Mouse (Mus musculus): Measurements from ENCODE around the gene Mgat1. TPM values are rescaled to one million over a fixed set of nuclear protein-coding genes. Genes with fewer than 3 reads are reported as not detected.
"Not testable (repeated sequence)": the region's sequence is repeated elsewhere in the genome, so short reads cannot be mapped to it uniquely, and the experiment has no call there.

Gene Mgat1
- total RNA-seq, 1 experiment from 2014 or later, result 50.9 TPM

DNA sequence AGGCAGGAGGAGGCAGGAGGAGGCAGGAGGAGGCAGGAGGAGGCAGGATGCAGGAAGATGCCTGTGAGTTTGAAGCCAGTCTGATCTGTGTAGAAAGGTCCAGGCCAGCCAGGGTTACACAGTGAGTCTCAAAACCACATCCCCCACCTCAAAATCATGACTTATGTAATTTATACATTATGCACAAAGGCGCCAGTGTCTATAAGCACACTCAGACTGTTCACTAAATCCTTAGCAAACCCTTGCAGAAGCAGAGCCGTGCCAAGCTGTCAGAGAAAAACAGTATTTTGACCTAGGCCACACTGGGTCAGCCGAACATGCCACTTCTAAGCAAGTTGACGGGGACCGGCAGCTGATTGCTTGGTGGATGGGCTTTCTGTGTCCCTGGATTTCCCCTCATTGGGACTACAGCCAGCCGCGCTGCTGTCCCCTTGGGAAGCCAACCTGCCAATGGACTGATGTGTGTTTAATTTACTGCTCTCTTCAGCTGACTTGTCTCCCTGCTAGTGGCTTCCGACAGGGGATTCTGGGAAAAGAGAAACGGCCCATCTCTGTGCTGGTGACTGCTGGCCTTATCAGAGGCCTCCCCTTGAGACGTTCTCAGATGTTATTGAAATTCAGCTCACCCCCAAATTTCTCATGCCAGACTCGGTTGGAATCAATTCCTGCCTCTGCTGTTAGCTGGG, 30.0 kb downstream of the Mgat1 start:
- no peak for ATAC-seq (replicated peaks in 1 of 2; ENCODE audit: insufficient read depth in 1 of 2, low FRiP score in 2 of 2, low TSS enrichment in 1 of 2, low read depth in 1 of 2, poor library complexity in 2 of 2, severe bottlenecking in 2 of 2)

DNA sequence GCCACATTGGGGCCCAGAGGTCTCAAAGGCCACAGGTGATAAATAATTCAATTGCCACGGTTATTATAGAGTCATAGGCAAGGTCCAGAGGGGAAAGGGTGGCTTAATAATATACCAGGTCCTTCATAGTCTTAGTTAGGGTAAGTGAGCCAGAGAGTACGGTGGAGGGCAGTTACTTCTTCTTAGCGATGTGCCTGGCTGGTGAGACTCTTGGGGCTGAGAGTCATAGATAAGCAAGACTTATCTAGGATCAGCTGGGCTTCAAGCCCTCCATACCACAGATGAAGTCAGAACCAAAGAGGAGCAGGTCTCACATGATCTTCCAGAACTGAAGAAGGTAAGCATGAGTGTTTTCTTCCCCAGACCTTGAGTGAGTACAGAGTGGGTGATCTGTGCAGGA, 34.2 kb downstream of the Mgat1 start, which contains the start of gene Olfr1393:
TSS of gene Olfr1393 (plus strand) at position 83 of the 400 bp plus-strand sequence.
- no peak for ATAC-seq (replicated peaks in 1 of 2; ENCODE audit: insufficient read depth in 1 of 2, low FRiP score in 2 of 2, low TSS enrichment in 1 of 2, low read depth in 1 of 2, poor library complexity in 2 of 2, severe bottlenecking in 2 of 2)

GRCm38 (mm10) chr11:49284982-49285381, 41.0 kb downstream of the Mgat1 start, which contains the start of gene Olfr1392:
Gene Olfr1392 (plus strand): TSS chr11:49285282.
- not testable (repeated sequence) for ATAC-seq (replicated peaks in 1 of 2; ENCODE audit: insufficient read depth in 1 of 2, low FRiP score in 2 of 2, low TSS enrichment in 1 of 2, low read depth in 1 of 2, poor library complexity in 2 of 2, severe bottlenecking in 2 of 2)

DNA sequence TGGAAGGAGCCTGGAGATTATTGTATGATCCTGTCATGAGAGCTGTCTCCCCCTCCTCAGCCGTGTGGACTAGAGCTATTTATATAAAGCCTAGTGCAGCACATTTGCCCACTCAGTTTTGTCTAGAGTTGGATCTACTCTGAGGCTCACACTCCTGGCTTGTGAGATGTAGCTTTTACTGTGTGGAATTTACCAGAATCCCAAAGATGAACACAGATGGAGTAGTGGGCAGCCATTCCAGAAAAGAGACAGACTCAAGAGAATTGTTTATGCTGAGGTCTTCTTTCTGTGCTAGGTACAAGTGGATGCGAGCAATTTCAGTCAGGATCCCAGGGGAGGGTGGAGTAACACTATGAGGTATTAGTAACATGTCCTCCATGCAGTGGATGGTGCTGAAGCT, 43.3 kb downstream of the Mgat1 start:
- ATAC-seq (replicated peaks in 1 of 2; ENCODE audit: insufficient read depth in 1 of 2, low FRiP score in 2 of 2, low TSS enrichment in 1 of 2, low read depth in 1 of 2, poor library complexity in 2 of 2, severe bottlenecking in 2 of 2), result no peak

GRCm38 (mm10) chr11:49292777-49293176, 48.8 kb downstream of the Mgat1 start:
- no peak for ATAC-seq (replicated peaks in 1 of 2; ENCODE audit: insufficient read depth in 1 of 2, low FRiP score in 2 of 2, low TSS enrichment in 1 of 2, low read depth in 1 of 2, poor library complexity in 2 of 2, severe bottlenecking in 2 of 2)

GRCm38 (mm10) chr11:49304441-49304840, 60.5 kb downstream of the Mgat1 start, which contains the start of gene Olfr10:
Gene Olfr10 (plus strand): TSS chr11:49304741.
- no peak for ATAC-seq (replicated peaks in 1 of 2; ENCODE audit: insufficient read depth in 1 of 2, low FRiP score in 2 of 2, low TSS enrichment in 1 of 2, low read depth in 1 of 2, poor library complexity in 2 of 2, severe bottlenecking in 2 of 2)

DNA sequence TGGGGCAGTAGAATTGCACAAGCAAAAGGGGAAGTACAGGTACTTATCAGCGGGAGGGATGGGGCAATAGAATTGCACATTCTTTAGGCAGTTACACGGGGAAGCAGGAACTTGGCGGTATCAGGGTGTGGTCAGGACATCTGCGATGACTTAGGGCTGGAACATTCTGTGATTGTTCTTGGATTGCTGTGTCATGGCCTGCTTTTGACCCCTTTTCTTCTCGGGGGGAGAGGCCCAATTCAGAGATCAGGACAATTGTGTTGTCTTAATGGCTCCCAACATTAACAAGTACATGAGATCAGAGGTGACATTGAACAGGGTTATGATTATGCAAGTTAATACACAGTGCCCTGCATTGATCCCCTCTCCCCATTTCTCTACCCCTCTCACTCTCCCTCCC, 64.6 kb downstream of the Mgat1 start:
- not testable (repeated sequence) for ATAC-seq (replicated peaks in 1 of 2; ENCODE audit: insufficient read depth in 1 of 2, low FRiP score in 2 of 2, low TSS enrichment in 1 of 2, low read depth in 1 of 2, poor library complexity in 2 of 2, severe bottlenecking in 2 of 2)

Other genes starting within 250 kb of the Mgat1 start
- gene 9930111J21Rik2, start 192.9 kb upstream of the Mgat1 start, total RNA-seq (2017), result 35.6 and 56.0 TPM in 2 replicates
- 551 and 622 TPM in 2 replicates for gene Tgtp2, start 180.0 kb upstream of the Mgat1 start, total RNA-seq (2017)
- gene Ifi47, start 167.6 kb upstream of the Mgat1 start, total RNA-seq (2017), result 57.2 and 82.0 TPM in 2 replicates
- not detected in 2 replicates for gene Olfr1396, start 129.3 kb upstream of the Mgat1 start, total RNA-seq (2017)
- gene Olfr1395, start 101.9 kb upstream of the Mgat1 start, total RNA-seq (2017), result not detected in 2 replicates
- not detected in 2 replicates for gene Olfr1394, start 89.8 kb upstream of the Mgat1 start, total RNA-seq (2017)
- 6.8 and 8.8 TPM in 2 replicates for gene Btnl9, start 57.0 kb upstream of the Mgat1 start, total RNA-seq (2017)
- 144 and 155 TPM in 2 replicates for gene Zfp62, start 40.9 kb upstream of the Mgat1 start, total RNA-seq (2017)
- not detected in 2 replicates for gene Olfr1393, start 34.1 kb downstream of the Mgat1 start, total RNA-seq (2017)
- not detected in 2 replicates for gene Olfr1392, start 41.1 kb downstream of the Mgat1 start, total RNA-seq (2017)
- gene Olfr10, start 60.5 kb downstream of the Mgat1 start, total RNA-seq (2017), result not detected in 2 replicates
- not detected in 2 replicates for gene Olfr1391, start 78.6 kb downstream of the Mgat1 start, total RNA-seq (2017)
- gene Olfr1390, start 91.0 kb downstream of the Mgat1 start, total RNA-seq (2017), result not detected in 2 replicates
- not detected in 2 replicates for gene Olfr1389, start 178.9 kb downstream of the Mgat1 start, total RNA-seq (2017)
- gene Olfr1388, start 192.4 kb downstream of the Mgat1 start, total RNA-seq (2017), result 0.13 and 0.15 TPM in 2 replicates
- gene Olfr1387, start 211.2 kb downstream of the Mgat1 start, total RNA-seq (2017), result not detected in 2 replicates
- gene Olfr1386, start 220.9 kb downstream of the Mgat1 start, total RNA-seq (2017), result not detected in 2 replicates
- gene Olfr1385, start 244.9 kb downstream of the Mgat1 start, total RNA-seq (2017), result not detected in 2 replicates

Measured in hematopoietic stem cell, adult 5-6 weeks (primary cell).